Mouse (Mus musculus): ENCODE data around the gene Smg5.
"Not testable (repeated sequence)": the region's sequence is repeated elsewhere in the genome, so short reads cannot be mapped to it uniquely, and the experiment has no call there.

GRCm38 (mm10) chr3:88375750-88376626, 39.9 kb downstream of the Smg5 start:
- TF ChIP-seq CTCF (IDR thresholded peaks at IDR 0.05; ENCODE audit: borderline replicate concordance, extremely low read depth, insufficient read depth, insufficient read length); POLR2A (IDR thresholded peaks at IDR 0.05; ENCODE audit: borderline replicate concordance, extremely low read depth, insufficient read depth, insufficient read length, poor library complexity, severe bottlenecking): not testable (repeated sequence)

Measured in brain, embryonic 14.5 days (tissue).